Mouse (Mus musculus): ENCODE measurements around the gene Cfap54.

- TF ChIP-seq GATA1 (IDR thresholded peaks at IDR 0.05; ENCODE audit: low read length) (no peak), TAL1 (IDR thresholded peaks at IDR 0.05; ENCODE audit: low read length) (no peak)
These were observed 75.0 kb downstream of the Cfap54 start for GRCm38 (mm10) chr10:93006405-93006804.

Measured in erythroblast, embryonic 14.5 days (primary cell).